Mouse (Mus musculus) lung, postnatal 0 days (tissue): ENCODE results near the gene Grik4.

Experiments used
- CTCF ChIP-seq: IDR thresholded peaks from 2 replicates; pipeline ENCODE4 v1.5.1; 2016; ENCODE audit warnings: antibody characterized with exemption, mild to moderate bottlenecking
- EP300 ChIP-seq: IDR thresholded peaks from 2 replicates; pipeline ENCODE4 v1.6.1; 2016; ENCODE audit warnings: antibody characterized with exemption, mild to moderate bottlenecking, control low read depth

DNA sequence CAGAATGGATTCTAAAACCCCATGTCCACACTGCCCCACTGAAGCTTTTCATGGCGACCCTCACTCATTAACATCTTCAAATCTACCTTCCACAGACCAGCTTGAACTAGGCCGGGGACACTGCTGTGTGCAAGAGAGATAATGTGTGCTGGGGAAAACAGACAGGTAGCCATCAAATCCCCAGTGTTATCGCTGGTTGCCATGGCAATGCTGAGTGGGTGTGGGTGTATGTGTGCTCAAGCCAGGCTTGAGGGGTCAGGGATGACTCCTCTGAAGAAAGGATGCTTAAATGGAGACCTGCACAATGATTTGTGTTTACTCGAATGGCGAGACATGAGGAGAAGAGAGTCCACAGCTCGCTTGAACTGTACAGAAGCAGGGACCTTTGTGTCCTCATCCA lies 112.7 kb downstream of the Grik4 start:
- TF ChIP-seq CTCF (no peak), EP300 (no peak)
